Mouse (Mus musculus) megakaryocyte, embryonic 14.5 days (primary cell): ENCODE data around the gene Ifi27.

ENCODE experiments used
- FLI1 ChIP-seq: IDR thresholded peaks from 2 replicates; pipeline ENCODE4 v1.6.1; 2012; ENCODE audit warnings: low read length, inconsistent platforms, mixed read lengths
- GATA1 ChIP-seq: IDR thresholded peaks from 3 replicates; pipeline ENCODE4 v1.6.1; 2012; ENCODE audit warnings: mixed read lengths, low read length, inconsistent platforms, borderline replicate concordance

GRCm38 (mm10) chr12:103426710-103427109 lies 7.3 kb upstream of the Ifi27 start:
- TF ChIP-seq GATA1 (no peak), FLI1 (no peak)
